Mouse (Mus musculus): ENCODE measurements around the gene Prrg2.

Gene Prrg2

GRCm38 (mm10) chr7:45062239-45062835 is at the start of gene Prrg2, which contains the start of gene Nosip:
Prrg2 (minus strand) TSS chr7:45062677.
Nosip (plus strand) TSS chr7:45062429.
- ChIA-PET CTCF (interaction anchor here in 1 of 4 experiments (0.6 kb wide), 1 partner anchor 45 kb away, joined by 3 read pairs; the partner anchor contains the start of gene Rras), POLR2A (interaction anchor here in 3 of 4 experiments (0.6 to 8.9 kb wide), 15 partner anchors 8 to 305 kb away, joined by 3 to 98 read pairs (median 6); partner anchors contain the start of genes Prmt1 (in 2 of the 3), Prr12 (in 1 of the 3), Rps11 (in 1 of the 3) and Rras (in 1 of the 3))

DNA sequence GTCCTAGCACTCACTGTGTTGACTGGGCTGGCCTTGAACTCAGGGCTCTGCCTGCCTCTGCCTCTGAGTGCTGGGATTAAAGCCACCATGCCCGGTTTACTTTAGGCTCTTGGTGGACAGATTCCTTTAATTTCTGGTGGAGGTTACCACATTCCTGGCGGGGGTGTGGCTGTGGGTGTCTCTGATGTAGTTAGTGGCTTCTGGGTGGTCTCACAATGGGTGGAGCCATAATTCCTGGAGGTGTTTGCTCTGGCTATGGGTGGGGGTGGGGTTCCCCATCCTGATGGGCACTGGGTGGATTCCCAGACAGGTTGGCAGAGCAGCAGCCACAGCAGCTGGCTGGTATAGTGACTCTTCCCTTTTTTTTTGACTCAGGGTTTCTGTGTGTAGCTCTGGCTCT is 49.5 kb upstream of the Prrg2 start:
- POLR2A ChIA-PET: interaction anchor here (0.6 to 15.2 kb wide), 31 partner anchors 8 to 231 kb away, joined by 3 to 596 read pairs (median 4); partner anchors contain the start of genes Fcgrt (in 3 of the 4), Rpl13a (in 3 of the 4), Rps11 (in 2 of the 4) and Aldh16a1 (in 1 of the 4)
- CTCF ChIA-PET: interaction anchor here in 3 of 4 experiments (1.1 to 1.6 kb wide), 3 partner anchors 9 to 849 kb away, joined by 3 to 4 read pairs (median 3); no protein-coding TSS in a partner anchor

GRCm38 (mm10) chr7:45110089-45110488 is 47.6 kb upstream of the Prrg2 start:
- ChIA-PET CTCF (interaction anchor here in 1 of 4 experiments (0.6 to 1.0 kb wide), 3 partner anchors 42 to 805 kb away, joined by 3 to 5 read pairs (median 3); no protein-coding TSS in a partner anchor), POLR2A (interaction anchor here (0.7 to 15.2 kb wide), 17 partner anchors 10 to 93 kb away, joined by 3 to 596 read pairs (median 6); partner anchors contain the start of genes Rcn3 (in 3 of the 4), Rpl13a (in 2 of the 4), Rps11 (in 2 of the 4) and Aldh16a1 (in 1 of the 4))

GRCm38 (mm10) chr7:45107052-45107645 is 44.7 kb upstream of the Prrg2 start:
- ChIA-PET CTCF (interaction anchor here in 3 of 4 experiments (0.6 to 2.9 kb wide), 15 partner anchors 8 to 860 kb away, joined by 3 to 16 read pairs (median 4); partner anchors contain the start of genes Aldh16a1 (in 1 of the 3), Flt3l (in 1 of the 3), Gm45713 (in 1 of the 3) and Rcn3 (in 1 of the 3)), POLR2A (interaction anchor here (0.6 to 15.2 kb wide), 36 partner anchors 8 to 1394 kb away, joined by 3 to 596 read pairs (median 4); partner anchors contain the start of genes Rcn3 (in 3 of the 4), Aldh16a1 (in 2 of the 4), Rpl13a (in 2 of the 4) and Rps11 (in 2 of the 4))

DNA sequence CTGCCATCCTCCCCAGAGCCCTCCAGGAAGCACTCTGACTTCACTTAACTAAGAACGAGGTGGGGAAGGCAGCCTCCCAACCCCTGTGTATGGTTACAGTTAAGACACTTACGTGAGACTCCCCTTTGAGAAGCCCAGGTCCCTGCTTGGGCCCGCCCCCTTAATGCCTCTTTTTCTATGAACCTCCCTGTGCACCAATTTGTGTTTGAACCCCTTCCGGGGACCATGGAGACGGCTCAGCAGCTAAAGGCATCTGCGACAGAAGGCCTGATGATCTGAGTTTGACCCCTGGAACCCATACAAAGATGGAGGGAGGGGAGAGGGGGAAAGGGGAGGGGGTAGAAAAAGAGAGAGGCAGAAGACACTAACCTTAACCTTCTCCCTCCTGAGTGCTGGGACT is 44.0 kb upstream of the Prrg2 start:
- ChIA-PET CTCF (interaction anchor here (0.6 to 2.9 kb wide), 9 partner anchors 21 to 396 kb away, joined by 3 to 16 read pairs (median 4); partner anchors contain the start of genes Aldh16a1 (in 1 of the 4), Flt3l (in 1 of the 4) and Gm45713 (in 1 of the 4)), POLR2A (interaction anchor here (0.6 to 15.2 kb wide), 27 partner anchors 8 to 559 kb away, joined by 3 to 596 read pairs (median 5); partner anchors contain the start of genes Aldh16a1 (in 2 of the 4), Rcn3 (in 2 of the 4), Rpl13a (in 2 of the 4) and Rps11 (in 2 of the 4))

GRCm38 (mm10) chr7:45105491-45105890 is 43.0 kb upstream of the Prrg2 start:
- CTCF ChIA-PET: interaction anchor here in 1 of 4 experiments (0.7 to 2.9 kb wide), 4 partner anchors 24 to 192 kb away, joined by 3 to 16 read pairs (median 5); partner anchors contain the start of genes Flt3l and Gm45713

DNA sequence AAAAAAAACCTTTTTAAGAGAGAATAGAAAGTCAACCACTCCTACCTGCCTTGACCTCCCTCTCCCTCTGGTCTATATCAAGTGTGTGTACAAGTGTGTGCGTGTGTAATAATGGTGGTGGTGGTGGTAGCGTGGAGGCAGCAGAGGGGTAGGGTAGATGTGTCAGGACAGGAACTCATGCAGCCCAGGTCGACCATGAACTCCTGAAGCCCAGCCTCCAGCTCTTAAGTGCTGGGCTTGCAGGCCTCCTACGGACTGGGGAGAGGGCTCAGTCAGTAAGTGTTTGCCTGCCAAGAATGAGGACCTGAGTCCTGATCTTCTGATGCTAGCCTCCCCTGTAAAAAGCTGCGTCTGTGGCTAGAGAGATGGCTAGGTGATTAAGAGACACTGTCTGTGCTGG is 42.5 kb upstream of the Prrg2 start:
- ChIA-PET CTCF (interaction anchor here in 1 of 4 experiments (1.2 to 2.9 kb wide), 3 partner anchors 23 to 37 kb away, joined by 3 to 16 read pairs (median 8); no protein-coding TSS in a partner anchor), POLR2A (interaction anchor here in 3 of 4 experiments (0.5 to 15.2 kb wide), 21 partner anchors 9 to 455 kb away, joined by 3 to 596 read pairs (median 7); partner anchors contain the start of genes Rcn3 (in 3 of the 3), Aldh16a1 (in 2 of the 3), Pih1d1 (in 2 of the 3) and Rpl13a (in 2 of the 3))

More at GRCm38 (mm10) chr7:45105491-45105890, 43.0 kb upstream of the Prrg2 start:
- POLR2A ChIA-PET: interaction anchor here (0.6 to 15.2 kb wide), 22 partner anchors 7 to 454 kb away, joined by 3 to 596 read pairs (median 6); partner anchors contain the start of genes Aldh16a1 (in 2 of the 4), Pih1d1 (in 2 of the 4), Rcn3 (in 2 of the 4) and Rpl13a (in 2 of the 4)

GRCm38 (mm10) chr7:45103652-45104180 is 41.2 kb upstream of the Prrg2 start, which contains the start of gene Fcgrt:
Fcgrt (minus strand) TSS chr7:45103851.
- POLR2A ChIA-PET: interaction anchor here in 3 of 4 experiments (0.6 to 15.2 kb wide), 35 partner anchors 8 to 263 kb away, joined by 3 to 596 read pairs (median 5); partner anchors contain the start of genes Rcn3 (in 3 of the 3), Aldh16a1 (in 2 of the 3), Pih1d1 (in 2 of the 3) and Rpl13a (in 2 of the 3)
- CTCF ChIA-PET: interaction anchor here in 3 of 4 experiments (0.5 to 1.9 kb wide), 10 partner anchors 17 to 180 kb away, joined by 3 to 8 read pairs (median 4); partner anchors contain the start of genes Flt3l (in 1 of the 3) and Gm45713 (in 1 of the 3)

DNA sequence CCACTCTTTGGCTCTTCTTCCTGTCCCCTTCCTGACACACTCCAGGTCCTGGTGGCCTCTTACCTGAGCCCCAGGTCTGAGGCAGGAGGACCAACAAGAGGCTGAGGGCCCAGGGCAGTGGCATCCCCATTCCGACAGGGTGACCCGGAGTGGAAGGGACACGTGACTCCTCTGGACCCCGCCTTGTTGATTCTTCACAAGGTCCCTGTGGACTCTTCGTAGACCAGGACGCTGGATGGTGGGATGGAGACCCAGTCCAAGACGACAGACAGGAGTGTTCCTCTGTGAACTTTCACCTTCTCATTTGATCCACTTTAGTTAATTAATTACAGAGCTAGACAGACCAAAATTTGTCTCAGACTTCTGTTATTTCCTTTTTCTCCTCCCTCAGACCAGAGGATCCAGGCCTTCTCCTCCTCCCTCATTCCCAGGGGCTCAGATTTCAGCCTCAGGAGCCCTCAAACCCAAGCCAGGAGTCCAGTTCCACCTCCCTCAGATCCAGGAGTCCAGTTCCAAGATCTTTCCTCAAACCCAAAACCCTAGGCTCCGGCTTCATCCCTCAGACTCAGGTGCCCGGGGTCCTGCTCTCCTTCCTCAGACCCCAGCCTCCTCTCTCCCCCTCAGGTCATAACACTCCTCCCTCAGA is 40.6 kb upstream of the Prrg2 start:
- ChIA-PET POLR2A (interaction anchor here in 3 of 4 experiments (0.5 to 18.8 kb wide), 35 partner anchors 8 to 264 kb away, joined by 3 to 596 read pairs (median 5); partner anchors contain the start of genes Rcn3 (in 3 of the 3), Aldh16a1 (in 2 of the 3), Pih1d1 (in 2 of the 3) and Rpl13a (in 2 of the 3)), CTCF (interaction anchor here in 3 of 4 experiments (0.5 to 1.9 kb wide), 10 partner anchors 11 to 133 kb away, joined by 3 to 8 read pairs (median 4); partner anchors contain the start of genes Flt3l (in 1 of the 3), Gm45713 (in 1 of the 3) and Rcn3 (in 1 of the 3))

GRCm38 (mm10) chr7:45102441-45102840 is 40.0 kb upstream of the Prrg2 start:
- POLR2A ChIA-PET: interaction anchor here in 3 of 4 experiments (0.5 to 18.8 kb wide), 10 partner anchors 6 to 231 kb away, joined by 3 to 368 read pairs (median 5); partner anchors contain the start of genes Fcgrt (in 1 of the 3), Rcn3 (in 1 of the 3), Rpl13a (in 1 of the 3) and Rps11 (in 1 of the 3)
- CTCF ChIA-PET: interaction anchor here in 1 of 4 experiments (1.0 kb wide), 1 partner anchor 10 kb away, joined by 3 read pairs; the partner anchor contains the start of gene Rcn3

GRCm38 (mm10) chr7:45100046-45100445 is 37.6 kb upstream of the Prrg2 start:
- ChIA-PET CTCF (interaction anchor here in 2 of 4 experiments (0.7 to 1.2 kb wide), 3 partner anchors 10 to 35 kb away, joined by 3 to 10 read pairs (median 5); no protein-coding TSS in a partner anchor), POLR2A (interaction anchor here in 2 of 4 experiments (0.9 to 18.8 kb wide), 11 partner anchors 8 to 114 kb away, joined by 3 to 368 read pairs (median 4); partner anchors contain the start of genes Prmt1 (in 2 of the 2), Aldh16a1 (in 1 of the 2), Fcgrt (in 1 of the 2) and Rcn3 (in 1 of the 2))

DNA sequence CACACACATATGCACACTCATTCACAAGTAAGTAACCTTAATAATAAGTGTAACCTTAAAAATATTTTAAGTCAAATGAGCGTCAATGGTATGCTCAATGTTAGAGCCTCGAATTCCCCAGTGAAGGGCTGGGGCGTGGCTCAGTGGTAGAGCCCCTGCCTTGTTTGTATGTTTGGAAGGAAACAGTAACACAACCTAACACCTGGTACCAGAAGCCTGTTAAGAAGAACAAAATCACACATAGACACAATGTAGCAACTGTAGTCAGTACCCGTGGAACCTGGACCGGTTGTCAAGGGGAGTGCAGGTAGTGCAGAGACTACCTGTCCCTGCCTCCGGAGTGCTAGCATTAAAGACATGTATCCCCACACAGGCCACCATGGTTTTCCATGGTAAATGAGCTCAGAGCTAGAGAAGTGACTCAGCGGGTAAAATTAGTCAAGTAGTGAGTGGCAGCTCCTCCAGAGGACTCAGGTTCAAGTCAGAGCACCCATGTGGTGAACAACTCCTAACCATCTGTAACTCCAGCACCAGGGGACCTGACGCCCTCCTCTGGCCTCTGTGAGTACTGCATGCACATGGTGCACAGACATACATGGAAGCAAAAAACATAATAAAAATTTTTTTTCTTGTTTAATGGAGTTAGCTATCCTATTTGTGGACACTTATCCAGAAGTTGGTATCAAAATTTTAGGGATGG is 36.2 kb upstream of the Prrg2 start:
- ChIA-PET CTCF (interaction anchor here in 3 of 4 experiments (0.6 to 1.2 kb wide), 8 partner anchors 8 to 45 kb away, joined by 3 to 7 read pairs (median 3); no protein-coding TSS in a partner anchor), POLR2A (interaction anchor here (0.6 to 18.8 kb wide), 18 partner anchors 8 to 302 kb away, joined by 3 to 368 read pairs (median 4); partner anchors contain the start of genes Fcgrt (in 1 of the 4), Prmt1 (in 1 of the 4), Rpl13a (in 1 of the 4) and Rps11 (in 1 of the 4))

DNA sequence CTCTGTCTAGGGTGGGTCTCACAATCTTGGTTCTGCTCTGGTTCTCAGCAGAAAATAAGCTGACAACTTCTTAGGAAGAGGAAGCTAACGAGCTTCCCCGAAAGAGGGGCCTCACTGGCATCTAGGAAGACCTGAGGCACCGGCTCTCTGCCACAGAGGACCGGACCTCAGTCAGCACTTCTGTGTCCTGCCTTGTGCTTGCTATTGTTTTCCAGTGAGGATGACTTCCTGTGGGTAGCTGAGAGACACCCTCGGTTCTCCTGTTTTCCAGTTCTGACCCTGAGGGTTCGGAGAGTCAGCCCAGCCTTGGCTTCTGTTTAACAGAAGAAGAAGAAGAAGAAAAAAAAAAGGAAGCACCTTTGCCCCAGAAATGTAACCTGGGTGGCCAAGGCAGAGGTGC is 35.0 kb upstream of the Prrg2 start:
- ChIA-PET CTCF (interaction anchor here in 3 of 4 experiments (0.6 to 1.3 kb wide), 7 partner anchors 11 to 143 kb away, joined by 3 to 7 read pairs (median 3); partner anchors contain the start of genes Flt3l (in 1 of the 3) and Gm45713 (in 1 of the 3)), POLR2A (interaction anchor here in 3 of 4 experiments (0.6 to 18.8 kb wide), 19 partner anchors 9 to 145 kb away, joined by 3 to 368 read pairs (median 3); partner anchors contain the start of genes Pih1d1 (in 2 of the 3), Aldh16a1 (in 1 of the 3), Fcgrt (in 1 of the 3) and Flt3l (in 1 of the 3))

DNA sequence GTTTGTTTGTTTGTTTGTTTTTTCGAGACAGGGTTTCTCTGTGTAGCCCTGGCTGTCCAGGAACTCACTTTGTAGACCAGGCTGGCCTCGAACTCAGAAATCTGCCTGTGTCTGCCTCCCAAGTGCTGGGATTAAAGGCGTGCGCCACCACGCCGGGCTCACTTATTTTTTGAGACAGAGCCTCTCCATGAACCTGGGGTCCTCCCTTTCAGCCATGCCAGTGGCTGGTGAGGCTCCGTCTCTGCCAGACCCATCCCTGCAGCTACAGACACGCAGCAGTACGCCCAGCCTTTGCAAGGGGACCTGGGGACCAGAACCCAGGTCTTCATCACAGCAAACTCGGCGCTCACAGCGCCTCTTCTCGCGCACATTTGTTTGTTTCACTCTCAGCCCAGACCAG is 33.5 kb upstream of the Prrg2 start:
- ChIA-PET CTCF (interaction anchor here in 2 of 4 experiments (0.6 to 2.2 kb wide), 3 partner anchors 11 to 28 kb away, joined by 3 to 7 read pairs (median 6); no protein-coding TSS in a partner anchor), POLR2A (interaction anchor here in 2 of 4 experiments (0.7 to 18.8 kb wide), 13 partner anchors 8 to 239 kb away, joined by 3 to 368 read pairs (median 4); partner anchors contain the start of genes Fcgrt (in 2 of the 2), Hrc (in 1 of the 2), Prmt1 (in 1 of the 2) and Rpl13a (in 1 of the 2))
